In the genomic region with DNA sequence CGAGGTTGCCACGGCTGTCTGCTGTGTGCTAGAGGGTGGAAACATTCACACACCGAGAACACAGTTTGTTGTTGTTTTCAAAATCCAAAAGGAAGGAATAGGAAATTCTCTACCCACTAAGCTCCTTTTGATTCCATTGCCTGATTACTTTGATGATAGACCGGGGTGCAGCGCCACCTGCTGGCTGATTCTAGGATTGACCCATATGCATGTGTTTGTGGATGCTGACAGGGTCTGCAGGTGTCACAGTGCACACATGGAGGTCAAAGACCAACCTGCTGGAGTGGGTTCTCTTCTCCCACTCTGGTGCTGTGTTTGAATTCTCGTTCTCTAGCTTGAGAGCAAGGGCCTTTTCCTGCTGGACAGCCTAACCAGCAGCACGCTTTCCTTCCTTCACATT, we compare ENCODE assay signal across 9 mouse cellular contexts. TPM values are rescaled to one million over a fixed set of nuclear protein-coding genes. Genes with fewer than 3 reads are reported as not detected.
A peak's percentile ranks its signal among the peaks of the same experiment; 100 is the strongest.
DNase-seq lines count a peak whose midpoint lies in the region; ATAC-seq lines count a peak whose summit lies in the region.
"Had no signal": no experiment of that assay in that cellular context is flagged by ENCODE, and none has a peak within 500 bp of the region (broad histone marks: within the 10 kb centered on the region; RNA-seq: fewer than 3 reads in every experiment).

No protein-coding gene starts in this region.

- WGBS in liver, embryonic 12.5 days (ENCODE audit: insufficient replicate concordance), result 32% methylated on average over 7 of the region's 7 CpGs

- no peak overlapping the region for H3K27ac ChIP-seq in liver, embryonic 12.5 days
- H3K27ac ChIP-seq: embryonic facial prominence, embryonic 15.5 days had no signal

- H3K36me3 ChIP-seq in liver, embryonic 12.5 days, result no peaks in the 10 kb centered on the region
- H3K36me3 ChIP-seq: embryonic facial prominence, embryonic 15.5 days had no signal

- H3K27me3 ChIP-seq in liver, embryonic 12.5 days (replicated peaks), result peaks cover 30% of the 10 kb centered on the region

- no peak overlapping the region for H3K9ac ChIP-seq in liver, embryonic 12.5 days
- H3K9ac ChIP-seq: embryonic facial prominence, embryonic 15.5 days had no signal

- H3K4me3 ChIP-seq in liver, embryonic 12.5 days, result no peak overlapping the region
- H3K4me3 ChIP-seq: embryonic facial prominence, embryonic 15.5 days had no signal

- no peaks in the 10 kb centered on the region for H3K9me3 ChIP-seq in liver, embryonic 12.5 days (replicated peaks)
- H3K9me3 ChIP-seq: embryonic facial prominence, embryonic 15.5 days had no signal

- no peaks in the 10 kb centered on the region for H3K4me1 ChIP-seq in liver, embryonic 12.5 days

- no peak overlapping the region for H3K4me2 ChIP-seq in liver, embryonic 12.5 days
- H3K4me2 ChIP-seq: embryonic facial prominence, embryonic 15.5 days had no signal

- intact Hi-C loops in left cerebral cortex, postnatal 36 days (cut with DNase I), result loop anchor here (5.0 kb wide), 2 partner anchors 117 to 312 kb away; no protein-coding TSS in a partner anchor

- ATAC-seq in liver, embryonic 12.5 days, result no peak

- peak; percentile 82 for DNase-seq in liver
- DNase-seq in cerebellum, adult 11-12 months, result peak; percentile 58
- DNase-seq in forelimb bud, embryonic 11.5 days (ENCODE audit: low read depth, low spot score), result peak; percentile 84
- peak; percentile 85 for DNase-seq in induced T-regulatory cell, adult 2 months (ENCODE audit: low read depth)
- peak; percentile 73 to 85 for DNase-seq in left cerebral cortex, postnatal 36 days (ENCODE audit: low spot score in 2 of 2)
- peak; percentile 55 to 77 for DNase-seq in natural killer cell, adult 2 months (ENCODE audit: low spot score in 2 of 2)
- DNase-seq in testis, postnatal 10 days (ENCODE audit: low spot score), result peak; percentile 91

RNA-seq across cellular contexts. Expression of a gene that starts 3.9 kb away (rescaled TPM):
- polyA plus RNA-seq in liver, embryonic 12.5 days (2016; fragmentation: Nextera tagmentation; extraction: Ambion mirVana), result 0.08 TPM in 1 of 2 replicates, not detected in the other
- total RNA-seq in left cerebral cortex, postnatal 36 days (2021), result 1 to 10 TPM; 7.8 to 8.7 TPM

RNA-seq across cellular contexts. Expression of a gene that starts 12.6 kb away (rescaled TPM):
- polyA plus RNA-seq in liver, embryonic 12.5 days (2016; fragmentation: Nextera tagmentation; extraction: Ambion mirVana), result 49.4 and 52.0 TPM in 2 replicates
- 10 to 100 TPM; 17.4 to 17.6 TPM for total RNA-seq in left cerebral cortex, postnatal 36 days (2021)

RNA-seq across cellular contexts. Expression of a gene that starts 48.0 kb away (rescaled TPM):
- polyA plus RNA-seq in liver, embryonic 12.5 days (2016; fragmentation: Nextera tagmentation; extraction: Ambion mirVana), result 1.7 and 1.8 TPM in 2 replicates
- total RNA-seq in left cerebral cortex, postnatal 36 days (2021), result 10 to 100 TPM; 29.8 to 32.2 TPM
